Mouse (Mus musculus) spleen, adult 2 months (tissue): Measurements from ENCODE around the gene Flnb.

Experiments
- CTCF ChIP-seq: fragments of 200-500 bp; IDR thresholded peaks from 2 replicates; pipeline ENCODE4 v1.5.1; 2011; ENCODE audit warnings: mild to moderate bottlenecking, inconsistent platforms; ENCODE audit not compliant: insufficient read depth, insufficient read length, insufficient replicate concordance; ENCODE audit errors: extremely low read depth
- POLR2A ChIP-seq: fragments of 200-500 bp; IDR thresholded peaks from 2 replicates; pipeline ENCODE4 v1.6.1; 2011; ENCODE audit warnings: low read depth, low read length, inconsistent platforms

DNA sequence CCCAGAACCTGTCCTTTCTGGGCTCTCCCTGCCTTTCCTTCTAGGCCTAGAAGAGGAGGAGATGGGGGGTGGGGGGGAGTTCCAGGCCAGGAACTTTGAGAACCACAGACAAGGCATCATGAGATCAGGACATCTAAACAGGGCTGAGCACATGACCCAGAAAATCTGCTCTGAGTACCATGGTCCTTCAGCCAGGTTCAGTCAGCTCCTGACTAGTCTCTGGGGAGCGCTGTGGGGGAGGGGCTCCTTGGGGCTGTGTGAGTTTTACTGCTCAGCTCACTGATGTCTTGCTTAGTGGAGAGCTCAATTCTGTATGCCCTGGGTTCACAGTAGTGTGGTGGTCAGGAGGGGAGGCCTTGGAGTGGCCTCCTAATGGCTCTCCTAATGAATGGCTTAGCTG, 43.5 kb downstream of the Flnb start:
- no peak for TF ChIP-seq POLR2A
- TF ChIP-seq CTCF, result no peak
